Mouse (Mus musculus): ENCODE results near the gene Dgki. TPM values are rescaled to one million over a fixed set of nuclear protein-coding genes. Genes with fewer than 3 reads are reported as not detected.

Dgki gene
- total and polyA plus RNA-seq, 3 experiments, result 4.4 to 8.7 (median 7.7) TPM

GRCm38 (mm10) chr6:37329901-37330864, 30.2 kb upstream of the Dgki start:
- Histone ChIP-seq H3K27ac (ENCODE audit: insufficient read depth, low read depth) (no peak overlapping the region), H3K79me2 (replicated peaks; ENCODE audit: control insufficient read depth, extremely low read depth, insufficient read depth, poor library complexity, severe bottlenecking) (no peaks in the 10 kb centered on the region), H3K4me2 (ENCODE audit: insufficient read depth, low read depth, poor library complexity, severe bottlenecking) (no peak overlapping the region), H3K4me3 (replicated peaks in 1 of 3; ENCODE audit: low read depth in 2 of 3, low read length in 2 of 3, poor library complexity in 1 of 3) (no peak overlapping the region), H3K27me3 (replicated peaks) (no peaks in the 10 kb centered on the region), H3K9ac (ENCODE audit: insufficient read depth, low read depth) (no peak overlapping the region), H3K4me1 (ENCODE audit: control insufficient read depth in 1 of 2, insufficient read depth in 2 of 2) (peaks cover 2 to 19% of the 10 kb centered on the region in 2 experiments; a peak in 2 of 4 replicates), H3K36me3 (replicated peaks in 1 of 2; ENCODE audit: control insufficient read depth in 1 of 2, insufficient read depth in 1 of 2, low read length in 1 of 2) (peaks cover 44% of the 10 kb centered on the region in 2 experiments), H3K9me3 (replicated peaks; ENCODE audit: low read length) (no peaks in the 10 kb centered on the region)
- DNase-seq (ENCODE audit: extremely low read depth), result no peak
- dilution Hi-C loops (cut with MboI; ENCODE audit: extremely low pct_ligation_motif_present, extremely low pct_unique_long_range_greater_than_20kb, low sequenced_read_pairs) (no loop called here), in situ Hi-C loops (cut with MboI; ENCODE audit: low pct_ligation_motif_present, low pct_unique_long_range_greater_than_20kb, low sequenced_read_pairs) (loop anchor here (25.0 kb wide), 1 partner anchor 643 kb away; no protein-coding TSS in a partner anchor)
- TF ChIP-seq ELF1 (IDR thresholded peaks at IDR 0.05; ENCODE audit: low read depth, low read length) (no peak), MXI1 (IDR thresholded peaks at IDR 0.05; ENCODE audit: low read depth, low read length) (no peak), ZKSCAN1 (IDR thresholded peaks at IDR 0.05; ENCODE audit: borderline replicate concordance, low read depth, low read length) (no peak), NELFE (IDR thresholded peaks at IDR 0.05; ENCODE audit: low read depth, low read length) (no peak), MAZ (IDR thresholded peaks at IDR 0.05; ENCODE audit: low read depth, low read length) (no peak), USF2 (conservative IDR thresholded peaks at IDR 0.05; ENCODE audit: low read depth, low read length) (no peak), MAFK (IDR thresholded peaks at IDR 0.05; ENCODE audit: insufficient replicate concordance, low read length) (no peak), SMC3 (IDR thresholded peaks at IDR 0.05; ENCODE audit: low read depth, low read length) (no peak)

- Histone ChIP-seq H3K79me2 (replicated peaks; ENCODE audit: control insufficient read depth, extremely low read depth, insufficient read depth, poor library complexity, severe bottlenecking) (no peaks in the 10 kb centered on the region), H3K36me3 (replicated peaks in 1 of 2; ENCODE audit: control insufficient read depth in 1 of 2, insufficient read depth in 1 of 2, low read length in 1 of 2) (peaks cover 36% of the 10 kb centered on the region in 2 experiments), H3K27me3 (replicated peaks) (no peaks in the 10 kb centered on the region), H3K4me3 (replicated peaks in 1 of 3; ENCODE audit: low read depth in 2 of 3, low read length in 2 of 3, poor library complexity in 1 of 3) (no peak overlapping the region), H3K9ac (ENCODE audit: insufficient read depth, low read depth) (no peak overlapping the region), H3K9me3 (replicated peaks; ENCODE audit: low read length) (no peaks in the 10 kb centered on the region), H3K27ac (ENCODE audit: insufficient read depth, low read depth) (no peak overlapping the region), H3K4me2 (ENCODE audit: insufficient read depth, low read depth, poor library complexity, severe bottlenecking) (no peak overlapping the region), H3K4me1 (ENCODE audit: control insufficient read depth in 1 of 2, insufficient read depth in 2 of 2) (peaks cover 2 to 27% of the 10 kb centered on the region in 2 experiments)
- DNase-seq (ENCODE audit: extremely low read depth), result no peak
- TF ChIP-seq KAT2A (IDR thresholded peaks at IDR 0.05; ENCODE audit: insufficient replicate concordance, low read length) (no peak), MAFK (IDR thresholded peaks at IDR 0.05; ENCODE audit: insufficient replicate concordance, low read length) (no peak), IRF4 (IDR thresholded peaks at IDR 0.05; ENCODE audit: low read depth, low read length) (no peak), UBTF (IDR thresholded peaks at IDR 0.05; ENCODE audit: low read depth, low read length) (no peak), MYC (IDR thresholded peaks at IDR 0.05; ENCODE audit: low read depth, low read length) (no peak), RAD21 (IDR thresholded peaks at IDR 0.05; ENCODE audit: low read depth, low read length) (no peak), ELF1 (IDR thresholded peaks at IDR 0.05; ENCODE audit: low read depth, low read length) (no peak), NRF1 (IDR thresholded peaks at IDR 0.05; ENCODE audit: low read depth, low read length) (no peak), ZKSCAN1 (IDR thresholded peaks at IDR 0.05; ENCODE audit: borderline replicate concordance, low read depth, low read length) (no peak), MAZ (IDR thresholded peaks at IDR 0.05; ENCODE audit: low read depth, low read length) (no peak), E2F4 (IDR thresholded peaks at IDR 0.05; ENCODE audit: insufficient replicate concordance, low read depth, low read length) (no peak), CHD1 (IDR thresholded peaks at IDR 0.05; ENCODE audit: low read depth, low read length) (no peak), TCF12 (IDR thresholded peaks at IDR 0.05; ENCODE audit: low read depth, low read length) (no peak), USF1 (IDR thresholded peaks at IDR 0.05; ENCODE audit: low read depth, low read length) (no peak), MEF2A (IDR thresholded peaks at IDR 0.05; ENCODE audit: borderline replicate concordance, low read depth, low read length) (no peak), MAX (IDR thresholded peaks at IDR 0.05; ENCODE audit: low read length) (no peak)
- in situ Hi-C loops (cut with MboI; ENCODE audit: low pct_ligation_motif_present, low pct_unique_long_range_greater_than_20kb, low sequenced_read_pairs), result loop anchor here (25.0 kb wide), 1 partner anchor 642 kb away; no protein-coding TSS in a partner anchor
- dilution Hi-C loops (cut with MboI; ENCODE audit: extremely low pct_ligation_motif_present, extremely low pct_unique_long_range_greater_than_20kb, low sequenced_read_pairs), result no loop called here
Measured at GRCm38 (mm10) chr6:37329376-37329775, 29.4 kb upstream of the Dgki start.

Measured in CH12.LX (cell line).